Mouse (Mus musculus): ENCODE measurements at regions not wholly inside any gene's neighbourhood (a gene's known extent, or its start where the extent isn't known, plus 50 kb on each side); places are given as distances from the start of the nearest gene placed in this dataset.

- TF ChIP-seq POLR2A (IDR thresholded peaks at IDR 0.05; ENCODE audit: low read depth, low read length) (no peak), CTCF (IDR thresholded peaks at IDR 0.05; ENCODE audit: borderline replicate concordance, insufficient read depth, low read length) (peak; percentile 42; the same call in 1 of the 2 replicates)
Measured at GRCm38 (mm10) chr17:69563165-69563564, 124.0 kb downstream of the Akain1 start.

All from embryonic fibroblast, embryonic 13.5 days (primary cell).